Mouse (Mus musculus) G1E (cell line): ENCODE results near the gene Lrrfip1.

ENCODE experiments used
- CTCF ChIP-seq: IDR thresholded peaks from 2 replicates; pipeline ENCODE4 v1.5.1; 2012; ENCODE audit warnings: low read depth, low read length, inconsistent platforms, mixed read lengths
- GATA1 ChIP-seq: IDR thresholded peaks from 2 replicates; pipeline ENCODE4 v1.6.1; 2012; ENCODE audit warnings: borderline replicate concordance, low read length, inconsistent platforms, mixed read lengths
- POLR2AphosphoS5 ChIP-seq: IDR thresholded peaks from 2 replicates; pipeline ENCODE4 v1.6.1; 2012; ENCODE audit warnings: low read depth, low read length, inconsistent platforms; ENCODE audit not compliant: insufficient replicate concordance
- TAL1 ChIP-seq: conservative IDR thresholded peaks from 2 replicates; pipeline ENCODE4 v1.6.1; 2012; ENCODE audit warnings: low read depth, low read length, inconsistent platforms, mixed read lengths

- TF ChIP-seq CTCF (no peak), POLR2AphosphoS5 (no peak), GATA1 (no peak), TAL1 (no peak)
Observed at GRCm38 (mm10) chr1:91030383-91030782, 31.8 kb downstream of the Lrrfip1 start.
